Mouse (Mus musculus): ENCODE results near the gene Ppp1r3d.

Gene Ppp1r3d

GRCm38 (mm10) chr2:178413481-178414260 is 601 bp downstream of the Ppp1r3d start:
- DNase-seq (ENCODE audit: low spot score) = no peak

GRCm38 (mm10) chr2:178413081-178413480 is 1.2 kb downstream of the Ppp1r3d start:
- no peak for DNase-seq (ENCODE audit: low spot score)

- DNase-seq (ENCODE audit: low spot score) = no peak
Measured at GRCm38 (mm10) chr2:178412598-178412997, 1.7 kb downstream of the Ppp1r3d start.

GRCm38 (mm10) chr2:178410286-178410685 is 4.0 kb downstream of the Ppp1r3d start:
- no peak for DNase-seq (ENCODE audit: low spot score)

- DNase-seq (ENCODE audit: low spot score) = no peak
Measured at GRCm38 (mm10) chr2:178409024-178409423, 5.2 kb downstream of the Ppp1r3d start.

- no peak for DNase-seq (ENCODE audit: low spot score)
Measured at GRCm38 (mm10) chr2:178407053-178407815, 7.0 kb downstream of the Ppp1r3d start, which contains the start of gene Sycp2. Sycp2 (minus strand) TSS chr2:178407685.
